Mouse (Mus musculus): ENCODE results near the gene Rpl4.
"Not testable (repeated sequence)": the region's sequence is repeated elsewhere in the genome, so short reads cannot be mapped to it uniquely, and the experiment has no call there.

Rpl4 gene

DNA sequence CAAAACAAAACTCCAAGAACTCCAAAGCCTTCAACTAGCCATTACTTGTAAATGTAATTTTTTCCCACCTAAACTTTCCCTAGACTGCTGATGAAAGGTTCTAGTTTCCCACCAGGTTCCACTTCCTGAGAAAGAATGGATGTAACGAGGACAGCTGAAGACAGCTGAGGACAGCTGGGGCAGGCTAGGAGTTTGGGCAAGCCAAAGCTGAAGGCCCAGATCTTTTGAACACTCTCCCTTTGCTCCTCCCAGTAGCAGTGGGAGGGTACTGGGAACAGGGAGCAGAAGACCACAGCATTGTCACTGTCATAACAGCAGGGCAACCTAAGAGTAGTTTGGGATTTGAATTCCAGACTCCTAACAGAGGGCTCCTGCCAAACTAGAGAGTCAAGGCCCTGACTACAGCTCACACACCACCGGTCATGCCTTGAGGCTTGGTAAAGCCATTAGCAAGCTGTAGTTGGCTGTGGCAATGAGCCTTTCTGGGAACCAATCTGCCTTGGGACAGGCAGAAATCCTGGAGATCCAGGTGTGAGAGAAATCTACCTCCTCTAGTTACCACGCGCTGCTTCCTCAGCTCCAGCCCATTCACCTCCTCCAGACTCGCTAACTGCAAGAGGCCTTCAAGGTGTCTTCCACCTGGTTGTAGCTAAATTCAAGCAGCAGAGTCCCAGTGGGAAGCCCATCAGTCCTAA, 25.0 kb downstream of the Rpl4 start:
- DNase-seq = no peak

DNA sequence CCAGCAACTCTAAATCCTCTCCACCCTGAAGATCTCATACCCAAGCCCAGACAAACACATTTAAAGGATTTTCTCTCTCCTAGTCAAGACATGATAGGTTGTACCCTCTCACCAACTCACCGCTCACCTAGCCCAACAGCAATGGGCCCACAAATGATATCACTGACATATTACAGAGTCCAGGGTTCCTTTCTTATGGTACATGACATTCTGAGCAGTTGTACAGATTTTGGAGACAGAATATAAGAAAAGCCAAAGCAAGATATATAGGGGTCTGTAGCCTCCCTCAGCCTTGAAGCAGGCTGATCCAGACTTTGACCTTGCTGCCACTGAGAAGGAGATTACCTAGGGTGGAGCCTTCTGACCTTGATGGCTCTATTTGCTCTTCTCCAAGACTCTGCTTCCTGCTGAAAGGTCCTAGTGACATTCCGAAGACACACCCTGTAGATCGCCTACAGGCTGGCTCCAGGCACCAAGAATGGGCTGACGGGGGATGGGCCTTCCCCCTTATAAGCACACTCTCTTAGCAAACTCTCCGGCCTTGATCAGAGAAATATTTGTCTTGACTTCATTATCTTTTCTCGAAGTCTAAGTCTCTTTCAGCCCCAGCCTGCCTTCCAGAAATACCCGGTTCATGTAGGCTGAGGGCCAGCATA, 25.7 kb downstream of the Rpl4 start:
- not testable (repeated sequence) for DNase-seq

DNA sequence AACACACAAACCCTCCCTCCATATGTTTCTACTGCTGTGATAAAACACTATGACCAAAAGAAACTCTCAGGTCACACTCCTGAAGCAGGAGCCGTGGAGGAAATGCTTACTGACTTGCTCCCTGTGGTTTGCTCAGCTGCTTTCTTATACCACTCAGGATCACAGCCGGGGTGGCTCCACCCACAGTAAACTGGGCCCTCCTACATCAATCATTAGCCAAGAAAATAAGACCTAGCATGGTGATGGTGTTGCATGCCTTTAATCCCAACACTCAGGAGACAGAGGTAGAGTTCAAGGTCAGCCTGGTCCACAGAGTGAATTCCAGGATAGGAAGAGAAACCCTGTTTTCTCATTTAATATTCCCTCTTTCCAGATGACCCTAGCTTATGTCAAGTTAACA, 26.7 kb downstream of the Rpl4 start:
- no peak for DNase-seq

DNA sequence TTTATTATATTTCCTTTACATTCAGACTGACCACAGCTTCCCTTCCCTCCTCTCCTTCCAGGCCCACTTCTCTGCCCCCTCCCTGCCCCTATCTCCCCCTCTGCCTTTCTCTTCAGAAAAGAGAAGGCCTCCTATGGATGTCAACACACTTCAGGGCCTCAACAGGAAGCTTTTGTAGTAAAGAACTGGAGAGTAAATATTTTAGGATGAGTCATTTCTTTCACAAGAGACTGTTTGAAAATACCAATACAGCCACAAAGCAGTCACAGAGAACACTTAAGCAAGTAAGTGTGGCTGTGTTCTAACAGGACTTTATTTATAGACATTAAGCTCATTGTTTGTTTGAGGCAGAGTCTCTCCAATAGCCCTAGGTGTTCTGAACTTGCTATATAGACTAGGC, 29.2 kb downstream of the Rpl4 start:
- DNase-seq = no peak

DNA sequence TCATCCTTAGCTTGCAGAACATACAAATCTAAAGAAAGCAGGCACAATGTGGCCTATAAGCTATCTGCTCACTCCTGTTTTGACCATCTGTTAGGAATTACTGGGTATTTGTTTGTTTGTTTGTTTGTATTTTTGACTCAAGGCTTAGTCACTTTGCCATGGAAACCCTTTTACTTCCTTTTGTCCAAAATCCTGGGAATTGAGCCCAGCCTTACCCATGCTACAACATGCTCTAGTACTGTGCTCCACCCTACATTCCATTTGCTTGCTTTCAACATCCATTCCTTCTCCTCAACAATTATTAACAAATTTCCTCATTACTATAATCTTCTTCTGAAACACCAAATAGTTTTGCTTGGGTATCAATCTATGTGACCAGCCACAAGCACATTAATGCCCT, 29.7 kb downstream of the Rpl4 start:
- no peak for DNase-seq

DNA sequence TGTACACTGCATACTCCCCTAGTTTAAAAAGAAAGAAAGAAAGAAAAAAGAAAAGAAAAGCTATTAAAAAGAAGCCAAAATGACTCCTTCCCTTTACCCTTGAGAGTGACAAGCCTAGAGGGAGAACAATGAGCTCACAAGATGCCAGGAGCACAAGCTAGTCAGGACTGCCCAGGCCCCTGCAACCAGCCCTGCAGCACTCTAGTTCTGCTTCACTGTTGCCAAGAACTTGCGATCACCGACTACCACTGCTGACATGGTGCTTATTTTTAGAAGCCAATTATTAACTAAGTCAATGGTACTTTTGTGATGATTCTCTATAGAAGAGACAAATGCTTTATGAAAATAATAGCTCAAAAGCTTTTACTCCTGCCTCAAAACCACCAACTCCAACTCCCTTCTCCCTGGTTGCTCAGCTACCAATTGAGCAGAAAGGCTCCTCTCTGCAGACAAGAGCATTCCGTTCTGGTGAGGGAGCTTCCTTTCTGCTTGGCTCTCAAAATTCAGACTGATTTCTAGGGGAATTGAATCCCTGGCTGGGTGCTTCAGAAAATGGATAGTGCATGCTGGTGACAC, 34.4 kb downstream of the Rpl4 start:
- no peak for DNase-seq

DNA sequence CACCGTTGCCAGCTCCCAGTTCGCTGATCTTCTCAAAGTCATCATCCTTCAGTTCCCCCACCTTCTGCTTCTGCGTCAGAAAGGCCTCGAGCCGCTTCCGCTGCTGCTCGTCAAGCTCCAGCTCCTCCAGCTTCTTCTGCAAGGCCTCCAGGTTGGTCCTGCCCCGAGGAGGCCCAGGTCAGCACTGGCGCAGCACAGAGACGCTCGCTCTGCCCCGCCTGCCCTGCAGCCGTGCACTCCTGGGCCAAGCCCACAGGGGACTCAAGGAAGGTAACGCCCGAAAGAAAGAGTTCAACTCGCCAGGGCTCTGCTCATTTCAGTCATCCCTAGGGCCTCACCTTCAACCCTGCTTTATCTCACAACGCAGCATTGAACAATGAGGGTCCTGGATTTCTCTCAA, 41.3 kb downstream of the Rpl4 start:
- no peak for DNase-seq

DNA sequence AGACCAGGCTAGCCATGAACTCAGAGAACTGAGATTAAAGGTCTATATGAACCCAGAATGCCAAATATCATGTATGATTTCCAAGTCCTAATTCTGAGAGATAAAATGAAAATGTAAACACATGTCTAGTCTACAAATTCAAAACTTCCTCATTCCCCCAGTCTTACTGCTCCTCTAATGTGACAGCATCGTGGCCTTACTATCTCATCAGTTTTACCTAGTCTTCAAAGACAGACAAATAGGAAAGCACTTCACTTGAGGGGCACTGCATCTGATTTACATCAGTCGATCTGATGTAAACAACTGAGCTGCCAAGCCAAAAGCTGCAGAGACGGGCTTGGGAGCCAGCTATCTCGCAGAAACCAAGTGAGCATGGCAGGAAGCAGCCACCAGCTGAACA, 42.9 kb downstream of the Rpl4 start:
- DNase-seq = no peak

DNA sequence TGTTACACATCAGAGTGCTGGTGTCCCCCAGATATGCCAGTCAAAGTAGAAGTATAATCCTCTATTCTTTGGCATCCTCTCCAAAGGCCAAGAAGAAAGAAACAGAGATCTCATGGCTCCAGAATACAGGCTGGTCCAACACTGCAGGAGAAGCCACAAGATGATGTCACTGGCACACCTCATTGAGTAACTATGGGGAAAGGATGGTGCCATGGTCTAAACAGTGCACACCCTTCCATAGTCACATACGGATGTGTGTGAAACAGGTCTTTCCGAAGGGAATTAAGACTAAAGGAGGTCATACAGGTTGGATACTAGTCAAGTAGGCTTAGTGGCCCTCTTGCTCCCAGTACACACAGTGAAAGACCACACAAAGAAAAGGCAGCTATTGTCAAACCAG, 43.5 kb downstream of the Rpl4 start:
- DNase-seq = no peak

DNA sequence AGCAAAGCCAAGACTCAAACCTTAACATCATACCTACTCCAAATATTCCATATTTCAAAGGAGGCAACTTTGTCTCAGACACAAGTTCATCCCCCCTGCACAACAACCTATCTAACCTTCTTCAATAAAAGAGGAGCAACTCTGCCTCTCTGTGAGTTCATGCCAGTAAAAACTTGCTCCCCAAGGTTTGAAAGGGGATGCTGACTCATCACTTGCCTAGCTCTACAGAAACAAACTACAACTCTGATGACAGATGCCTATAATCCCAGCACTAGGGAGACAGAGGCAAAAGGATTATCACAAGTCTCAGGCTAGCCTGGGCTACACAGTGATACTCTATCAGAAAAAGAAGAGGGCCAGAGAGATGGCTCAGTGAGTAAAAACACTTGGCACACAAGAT, 44.7 kb downstream of the Rpl4 start:
- DNase-seq = no peak

DNA sequence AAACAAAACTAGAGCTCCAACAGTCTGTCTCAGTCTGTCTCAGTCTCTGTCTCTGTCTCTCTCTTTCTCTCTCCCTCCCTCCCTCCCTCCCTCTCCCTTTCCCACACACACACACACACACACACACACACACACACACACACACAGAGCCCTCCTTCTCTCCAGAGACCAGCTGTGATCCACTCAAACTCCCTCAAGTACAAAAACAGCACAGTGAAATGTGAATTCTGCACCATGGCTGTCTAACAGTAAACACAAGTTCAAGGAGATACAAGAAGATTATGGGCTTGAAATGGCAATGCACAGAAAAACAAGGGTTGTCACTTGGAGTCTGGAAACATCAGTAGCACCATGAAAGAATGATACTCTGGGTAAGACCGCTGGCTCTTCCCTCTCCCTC, 46.1 kb downstream of the Rpl4 start:
- no peak for DNase-seq

DNA sequence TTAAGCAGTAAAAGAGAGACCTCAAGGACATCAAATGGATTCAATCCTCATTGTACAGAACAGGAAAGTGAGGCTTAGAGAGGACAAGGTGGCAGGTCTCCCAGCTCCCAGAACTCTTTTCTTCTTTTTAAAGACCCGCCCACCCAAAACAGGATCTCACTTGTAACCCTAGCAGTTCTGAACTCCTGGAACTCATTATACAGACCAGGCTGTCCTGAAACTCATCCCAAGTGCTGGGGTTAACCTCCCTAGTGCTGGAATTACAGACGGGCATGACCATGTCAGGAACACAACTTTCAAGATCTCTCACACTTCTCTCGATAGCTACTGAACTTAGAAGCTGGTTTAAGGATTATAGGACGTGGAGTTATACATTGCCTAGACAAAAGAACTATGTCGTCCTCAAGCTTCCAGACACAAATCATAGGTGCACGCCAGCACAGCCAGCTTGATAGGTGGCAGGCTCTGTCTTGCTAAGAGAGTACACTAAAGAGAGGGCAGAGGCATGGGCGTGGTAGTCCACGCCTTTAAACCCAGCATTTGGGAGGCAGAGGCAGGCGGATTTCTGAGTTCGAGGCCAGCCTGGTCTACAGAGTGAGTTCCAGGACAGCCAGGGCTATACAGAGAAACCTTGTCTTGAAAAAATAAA, 46.7 kb downstream of the Rpl4 start:
- no peak for DNase-seq

DNA sequence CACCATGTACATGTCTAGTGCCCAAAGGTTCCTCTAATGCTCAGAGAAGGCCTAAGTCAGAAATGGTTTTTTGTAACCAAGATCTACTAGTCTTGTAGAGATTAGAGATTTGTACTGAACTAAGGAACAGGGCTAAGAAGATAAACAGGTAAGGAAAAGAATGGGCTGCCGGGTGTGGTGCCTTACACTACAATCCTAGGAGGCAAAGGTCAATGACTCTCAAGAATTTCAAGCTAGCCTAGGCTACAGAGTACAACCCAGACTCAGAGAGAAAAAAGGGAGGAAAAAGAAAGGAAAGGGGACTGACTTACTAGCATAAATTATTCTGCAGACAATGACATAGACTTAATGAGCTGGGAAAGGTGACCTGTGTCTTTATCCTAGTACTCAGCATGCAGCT, 47.4 kb downstream of the Rpl4 start:
- DNase-seq = no peak

DNA sequence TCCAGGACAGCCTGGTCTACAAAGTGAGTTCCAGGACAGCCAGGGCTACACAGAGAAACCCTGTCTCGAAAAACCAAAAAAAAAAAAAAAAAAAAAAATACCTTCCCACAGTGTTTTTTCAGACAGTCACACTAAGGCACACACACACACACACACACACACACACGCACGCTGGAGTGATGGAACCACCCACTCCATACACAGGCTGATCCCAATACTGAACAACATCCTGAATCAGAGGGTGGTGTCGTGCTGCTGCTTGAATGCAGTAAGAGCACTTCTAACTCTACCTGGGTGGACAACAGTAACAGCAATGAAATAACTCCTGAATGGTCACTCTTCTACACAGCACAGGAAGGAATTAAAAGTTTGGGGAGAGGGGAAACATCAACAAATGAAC, 48.3 kb downstream of the Rpl4 start:
- no peak for DNase-seq

DNA sequence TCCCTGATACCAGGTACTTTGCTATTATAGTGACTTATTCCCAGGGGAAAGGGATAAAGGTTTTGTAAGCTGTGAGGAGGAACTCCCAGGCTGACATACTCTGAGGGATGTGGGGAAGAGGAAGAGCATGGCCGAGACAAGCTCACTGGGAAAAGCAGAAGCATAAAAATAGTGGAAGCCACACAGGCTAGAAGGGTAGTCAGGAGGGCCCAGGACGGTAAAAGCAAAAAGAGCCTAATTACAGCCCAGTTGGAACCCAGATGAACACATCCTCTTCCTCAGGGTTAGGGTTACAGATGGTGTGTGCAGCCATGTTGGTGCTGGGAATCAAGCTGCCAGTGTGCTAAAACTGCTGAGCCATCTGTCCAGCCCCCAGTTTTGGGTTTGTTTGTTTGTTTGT, 48.9 kb downstream of the Rpl4 start:
- DNase-seq = no peak

DNA sequence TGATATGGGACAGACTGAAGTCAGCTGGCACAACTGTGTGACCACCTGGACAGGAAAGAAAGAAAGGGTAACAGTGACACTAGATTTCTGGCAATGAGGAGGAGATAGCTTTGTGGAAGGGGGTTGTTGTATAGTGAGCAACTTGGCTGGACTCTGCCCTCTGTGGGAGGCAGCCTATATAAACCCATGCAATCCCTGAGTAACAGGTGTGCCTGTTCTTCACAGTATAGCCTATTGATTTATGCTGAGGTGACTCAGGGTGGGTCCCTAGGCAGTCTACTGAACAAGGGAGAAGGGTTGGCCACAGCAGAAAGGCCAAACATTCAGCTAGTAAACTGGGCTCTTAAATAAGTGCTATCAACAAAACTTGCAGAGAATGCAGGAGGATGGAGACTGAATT, 52.6 kb downstream of the Rpl4 start:
- DNase-seq = no peak

DNA sequence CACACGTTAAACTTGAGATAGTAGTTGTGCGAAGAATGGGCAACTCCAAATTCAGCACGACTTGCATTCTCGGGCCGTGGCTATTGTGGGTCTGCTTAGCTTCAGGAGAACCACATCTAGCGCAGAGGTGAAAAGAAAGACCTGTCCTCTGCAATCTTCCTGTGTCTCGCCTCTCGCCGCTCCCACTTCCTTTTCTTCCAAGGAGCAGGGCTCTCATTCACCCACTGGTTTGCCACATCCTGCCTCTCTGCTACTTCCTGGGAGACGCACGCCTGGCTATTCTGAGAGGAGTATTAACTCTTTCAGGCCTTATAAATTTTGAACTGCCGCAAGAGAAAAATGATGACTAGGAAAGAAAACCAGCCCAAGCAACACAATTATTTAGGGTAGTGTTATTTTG, 54.6 kb downstream of the Rpl4 start:
- DNase-seq = no peak
